Mouse (Mus musculus): ENCODE results near the gene Olfr1129. TPM values are rescaled to one million over a fixed set of nuclear protein-coding genes. Genes with fewer than 3 reads are reported as not detected.
"Not testable (repeated sequence)": the region's sequence is repeated elsewhere in the genome, so short reads cannot be mapped to it uniquely, and the experiment has no call there.

Olfr1129 gene
- total RNA-seq (2021): not detected

DNA sequence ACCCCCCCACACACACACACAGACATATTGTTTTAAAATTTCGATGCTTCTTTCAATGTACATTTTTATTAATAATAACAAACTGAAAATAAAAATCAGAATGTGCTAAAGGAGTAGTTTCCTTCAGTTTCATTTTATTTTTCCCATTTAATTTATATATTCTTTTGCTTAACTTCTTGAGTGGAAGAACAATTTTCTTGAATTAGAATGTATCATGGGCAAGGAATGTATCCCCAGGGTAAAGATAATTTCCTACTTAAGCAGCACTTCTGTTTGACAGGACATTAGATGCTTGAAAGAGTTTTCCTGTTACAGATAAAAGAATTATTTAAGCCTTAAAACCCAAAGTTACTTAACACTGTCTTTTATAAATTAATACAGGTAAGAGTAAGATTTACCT is at the start of gene Olfr1129:
TSS of gene Olfr1129 (plus strand) at position 301 of the 400 bp plus-strand sequence.
- DNase-seq; intact Hi-C loops (cut with DNase I): not testable (repeated sequence)

DNA sequence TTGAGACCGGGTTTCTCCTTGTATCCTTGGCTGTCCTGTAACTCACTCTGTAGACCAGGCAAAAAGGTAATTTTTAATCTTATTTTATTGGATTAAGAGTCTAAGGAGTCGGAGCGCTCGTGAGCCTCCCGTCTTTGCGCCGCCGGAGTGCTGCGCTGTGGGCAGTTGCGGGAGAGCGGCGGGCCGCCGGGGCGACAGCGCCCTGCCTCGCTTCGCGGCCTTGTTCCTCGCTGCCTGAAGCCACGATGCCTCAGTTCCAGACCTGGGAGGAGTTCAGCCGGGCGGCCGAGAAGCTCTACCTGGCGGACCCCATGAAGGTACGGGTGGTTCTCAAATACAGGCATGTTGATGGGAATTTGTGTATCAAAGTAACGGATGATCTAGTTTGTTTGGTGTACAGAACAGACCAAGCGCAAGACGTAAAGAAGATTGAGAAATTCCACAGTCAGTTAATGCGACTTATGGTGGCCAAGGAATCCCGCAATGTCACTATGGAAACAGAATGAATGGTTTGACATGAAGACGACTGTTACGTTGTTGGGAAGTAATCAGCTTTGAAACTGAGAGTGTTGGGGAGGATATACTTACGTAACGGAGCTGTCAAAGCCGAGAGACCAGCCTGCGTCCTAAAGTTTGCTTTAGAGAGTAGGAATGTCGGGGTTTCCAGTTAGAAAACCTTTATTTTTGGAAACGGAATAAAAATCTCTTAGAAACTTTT is 47.6 kb upstream of the Olfr1129 start:
- peak; percentile 2 for DNase-seq
- intact Hi-C loops (cut with DNase I): not testable (repeated sequence)

DNA sequence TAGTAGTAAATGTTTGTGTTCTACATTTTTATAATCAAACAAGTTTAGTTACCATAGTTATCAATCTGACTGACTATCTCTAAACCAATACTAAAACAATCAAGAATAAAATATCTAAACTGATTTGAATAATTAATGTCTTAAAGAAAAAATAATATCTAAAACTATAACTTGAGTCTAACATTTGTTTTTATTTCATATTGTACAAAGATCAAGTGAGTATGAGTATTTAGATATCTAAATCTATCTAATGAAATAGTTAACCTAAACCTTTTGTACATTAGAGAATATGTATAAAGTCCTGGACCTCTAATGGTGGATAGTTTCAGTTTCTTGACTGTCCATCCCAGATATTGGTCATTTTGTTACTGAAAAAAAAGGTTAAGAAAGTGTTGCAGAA is 42.2 kb upstream of the Olfr1129 start, which contains the start of gene Olfr153:
TSS of gene Olfr153 (plus strand) at position 301 of the 400 bp plus-strand sequence.
- DNase-seq: no peak
- intact Hi-C loops (cut with DNase I): no loop called here

DNA sequence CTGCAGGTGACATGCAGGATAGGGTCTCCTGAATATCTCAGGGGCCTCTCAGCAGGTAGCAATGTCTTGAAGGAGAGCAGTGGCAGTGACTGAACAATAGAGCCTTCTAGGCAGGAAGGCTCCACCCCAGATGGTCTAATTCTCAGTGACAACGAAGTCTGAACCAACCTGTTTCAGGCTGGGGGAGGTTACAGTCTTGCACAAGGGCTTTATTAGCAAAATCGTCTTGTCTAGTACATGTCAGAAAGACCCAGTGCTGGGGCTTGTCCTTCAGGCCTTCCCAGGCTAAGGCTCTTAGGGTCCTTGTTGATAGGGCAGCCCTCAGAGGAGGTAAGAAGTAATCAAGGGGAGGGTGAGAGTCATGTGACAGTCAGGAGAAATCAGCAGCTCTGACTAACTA is 38.9 kb upstream of the Olfr1129 start:
- DNase-seq: no peak
- intact Hi-C loops (cut with DNase I): no loop called here

DNA sequence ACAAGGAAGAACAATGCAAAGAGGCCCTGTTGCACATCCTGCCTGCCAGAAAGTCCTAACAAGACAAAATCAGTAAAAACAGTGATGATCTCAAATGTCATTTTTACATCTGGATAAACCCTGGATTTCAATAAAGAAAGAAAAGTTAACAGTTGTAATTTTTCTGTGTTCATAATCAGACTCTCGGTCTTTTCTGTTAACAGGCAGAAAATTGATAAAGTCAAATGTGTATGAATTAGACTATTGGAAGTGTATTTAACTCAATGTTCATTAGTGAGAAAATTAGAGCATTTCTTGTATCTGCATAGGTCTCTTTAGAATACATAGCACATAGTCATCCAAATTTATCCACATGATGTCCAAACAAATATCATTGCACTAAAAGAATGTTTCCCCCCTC is 28.3 kb upstream of the Olfr1129 start, which contains the start of gene Olfr1128:
TSS of gene Olfr1128 (minus strand) at position 101 of the 400 bp plus-strand sequence.
- no peak for DNase-seq
- intact Hi-C loops (cut with DNase I): no loop called here

DNA sequence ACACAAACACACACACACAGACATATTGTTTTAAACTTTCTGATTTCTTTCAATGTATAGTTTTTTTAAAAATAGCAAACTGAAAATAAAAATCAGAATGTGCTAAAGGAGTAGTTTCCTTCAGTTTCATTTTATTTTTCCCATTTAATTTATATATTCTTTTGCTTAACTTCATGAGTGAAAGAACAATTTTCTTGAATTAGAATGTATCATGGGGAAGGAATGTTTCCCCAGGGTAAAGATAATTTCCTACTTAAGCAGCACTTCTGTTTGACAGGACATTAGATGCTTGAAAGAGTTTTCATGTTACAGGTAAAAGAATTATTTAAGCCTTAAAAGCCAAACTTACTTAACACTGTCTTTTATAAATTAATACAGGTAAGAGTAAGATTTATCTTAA is 32.2 kb downstream of the Olfr1129 start, which contains the start of gene Olfr1130:
TSS of gene Olfr1130 (plus strand) at position 301 of the 400 bp plus-strand sequence.
- DNase-seq; intact Hi-C loops (cut with DNase I): not testable (repeated sequence)

DNA sequence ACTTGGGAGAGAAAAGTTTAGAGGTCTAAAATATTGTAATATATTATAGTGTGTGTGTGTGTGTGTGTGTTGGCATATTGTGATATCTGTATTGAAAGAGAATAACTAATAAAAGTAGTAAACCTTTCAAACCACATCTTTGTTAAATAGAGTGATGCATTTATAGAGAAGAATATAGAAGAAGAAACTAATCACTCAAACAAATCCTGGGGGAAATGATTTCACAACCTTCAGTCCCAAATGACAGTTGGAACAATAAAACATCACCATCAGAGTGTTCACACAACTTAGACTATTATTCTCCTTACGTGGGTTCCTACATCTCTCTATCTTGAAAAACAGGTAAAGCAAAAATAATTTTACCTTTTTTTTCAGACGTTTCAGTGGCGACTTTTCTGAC is 53.1 kb downstream of the Olfr1129 start, which contains the start of gene Olfr1131:
TSS of gene Olfr1131 (plus strand) at position 301 of the 400 bp plus-strand sequence.
- intact Hi-C loops (cut with DNase I): no loop called here
- DNase-seq: no peak

Other genes starting within 250 kb of the Olfr1129 start
- gene Olfr1120, start 219.1 kb upstream of the Olfr1129 start, total RNA-seq (2021): not detected
- gene Olfr1121, start 204.0 kb upstream of the Olfr1129 start, total RNA-seq (2021): not detected
- under 1 TPM; 0.08 TPM for gene Olfr1122, start 188.1 kb upstream of the Olfr1129 start, total RNA-seq (2021)
- not detected for gene Olfr1123, start 157.3 kb upstream of the Olfr1129 start, total RNA-seq (2021)
- gene Olfr1124, start 143.6 kb upstream of the Olfr1129 start, total RNA-seq (2021): not detected
- gene Olfr1126, start 119.9 kb upstream of the Olfr1129 start, total RNA-seq (2021): not detected
- gene Pramel7, start 76.8 kb upstream of the Olfr1129 start, total RNA-seq (2021): not detected
- not detected for gene Pramel6, start 67.3 kb upstream of the Olfr1129 start, total RNA-seq (2021)
- not detected for gene Olfr153, start 42.1 kb upstream of the Olfr1129 start, total RNA-seq (2021)
- not detected for gene Olfr1128, start 28.4 kb upstream of the Olfr1129 start, total RNA-seq (2021)
- gene Olfr1130, start 32.3 kb downstream of the Olfr1129 start, total RNA-seq (2021): not detected
- not detected for gene Olfr1131, start 53.2 kb downstream of the Olfr1129 start, total RNA-seq (2021)
- not detected for gene Olfr1132, start 63.6 kb downstream of the Olfr1129 start, total RNA-seq (2021)
- not detected for gene Olfr1133, start 73.5 kb downstream of the Olfr1129 start, total RNA-seq (2021)
- not detected for gene Olfr1134, start 84.6 kb downstream of the Olfr1129 start, total RNA-seq (2021)
- gene Olfr1135, start 99.8 kb downstream of the Olfr1129 start, total RNA-seq (2021): not detected
- gene Olfr1136, start 120.0 kb downstream of the Olfr1129 start, total RNA-seq (2021): not detected
- gene Olfr1137, start 139.3 kb downstream of the Olfr1129 start, total RNA-seq (2021): not detected
- gene Olfr1138, start 166.1 kb downstream of the Olfr1129 start, total RNA-seq (2021): not detected
- gene Olfr1140, start 169.8 kb downstream of the Olfr1129 start, total RNA-seq (2021): not detected
- gene Olfr1141, start 180.1 kb downstream of the Olfr1129 start, total RNA-seq (2021): not detected
- gene Olfr152, start 205.6 kb downstream of the Olfr1129 start, total RNA-seq (2021): not detected
- not detected for gene Olfr1143, start 226.7 kb downstream of the Olfr1129 start, total RNA-seq (2021)
- gene Olfr1145, start 235.9 kb downstream of the Olfr1129 start, total RNA-seq (2021): not detected

Data from left cerebral cortex, postnatal 4 days (tissue).